Mouse (Mus musculus): Measurements from ENCODE around the gene Ptpn22.

The Ptpn22 gene

GRCm38 (mm10) chr3:103916205-103916838 lies 56.7 kb downstream of the Ptpn22 start:
- in situ Hi-C loops (cut with MboI, MseI): no loop called here

GRCm38 (mm10) chr3:103916839-103917237 lies 57.2 kb downstream of the Ptpn22 start:
- in situ Hi-C loops (cut with MboI, MseI): no loop called here

GRCm38 (mm10) chr3:103920094-103920493 lies 60.5 kb downstream of the Ptpn22 start:
- in situ Hi-C loops (cut with MboI, MseI): no loop called here

- in situ Hi-C loops (cut with MboI, MseI): no loop called here
Measured at GRCm38 (mm10) chr3:103925302-103925701, 65.7 kb downstream of the Ptpn22 start.

GRCm38 (mm10) chr3:103927511-103927910 lies 67.9 kb downstream of the Ptpn22 start:
- in situ Hi-C loops (cut with MboI, MseI): no loop called here

GRCm38 (mm10) chr3:103944794-103945562 lies 85.4 kb downstream of the Ptpn22 start:
- in situ Hi-C loops (cut with MboI, MseI): no loop called here

- in situ Hi-C loops (cut with MboI, MseI): no loop called here
Measured at GRCm38 (mm10) chr3:103948666-103949065, 89.1 kb downstream of the Ptpn22 start.

- in situ Hi-C loops (cut with MboI, MseI): no loop called here
Measured at GRCm38 (mm10) chr3:103960622-103961021, 101.0 kb downstream of the Ptpn22 start.

Measured in T-helper 1 cell (primary cell).